8 mouse cellular contexts compared by ENCODE assay signal in the genomic region with DNA sequence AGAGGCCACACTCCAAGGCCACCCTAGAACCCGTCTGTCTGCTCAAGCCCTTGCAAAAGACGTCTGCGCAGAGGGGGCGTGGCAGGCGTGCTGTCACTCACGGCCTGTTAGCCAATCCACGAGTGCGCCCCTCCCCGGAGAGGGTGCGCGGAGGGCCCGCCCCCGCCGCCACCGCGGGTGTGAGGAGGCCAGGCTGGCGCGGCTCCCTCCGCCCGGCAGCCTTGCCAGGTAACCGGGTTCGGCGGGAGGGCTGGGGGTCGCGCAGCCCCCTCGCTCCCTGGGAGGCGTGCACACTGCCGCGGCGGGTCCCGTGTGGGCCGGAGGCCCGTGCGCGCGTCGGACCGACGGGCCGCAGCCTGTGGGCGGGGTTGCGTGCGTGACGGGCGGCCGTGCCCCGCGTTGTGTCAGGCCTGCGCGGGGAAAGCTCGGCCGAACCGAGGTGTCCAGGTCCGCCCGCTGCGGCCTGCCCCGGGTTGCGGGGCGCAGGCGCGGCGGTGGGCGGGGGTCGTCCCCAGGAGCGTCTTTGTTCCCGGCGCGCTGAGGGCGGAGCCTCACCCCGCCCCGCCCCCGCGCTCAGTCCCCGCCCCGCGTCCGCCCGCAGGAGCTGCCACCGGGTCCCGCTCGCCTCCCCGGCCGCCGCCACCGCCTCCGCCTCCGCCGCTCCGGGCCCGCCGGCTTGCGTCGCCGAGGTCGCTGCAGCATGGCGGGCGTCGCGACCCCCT. TPM values are rescaled to one million over a fixed set of nuclear protein-coding genes. Genes with fewer than 3 reads are reported as not detected.
A peak's percentile ranks its signal among the peaks of the same experiment; 100 is the strongest.
DNase-seq lines count a peak whose midpoint lies in the region; ATAC-seq and TF ChIP-seq lines count a peak whose summit lies in the region.

Plcg1 (plus strand) TSS at position 184 of the 722 bp plus-strand sequence.

- peaks cover 24% of the 10 kb centered on the region for H3K4me1 ChIP-seq in erythroblast, embryonic 14.5 days (ENCODE audit: control insufficient read depth)
- H3K4me1 ChIP-seq in heart, embryonic 12.5 days (replicated peaks), result peaks cover 50% of the 10 kb centered on the region
- H3K4me1 ChIP-seq in liver, embryonic 12.5 days, result peaks cover 35% of the 10 kb centered on the region
- peaks cover 26% of the 10 kb centered on the region for H3K4me1 ChIP-seq in stomach, embryonic 15.5 days

- H3K79me2 ChIP-seq in C2C12 (ENCODE audit: control insufficient read depth, insufficient read depth), result peaks cover 48% of the 10 kb centered on the region

- peaks cover 5% of the 10 kb centered on the region for H3K36me3 ChIP-seq in C2C12 (ENCODE audit: control insufficient read depth, insufficient read depth)
- H3K36me3 ChIP-seq in erythroblast, embryonic 14.5 days (ENCODE audit: control insufficient read depth), result peaks cover 4% of the 10 kb centered on the region
- H3K36me3 ChIP-seq in heart, embryonic 12.5 days, result peaks cover 15% of the 10 kb centered on the region
- no peaks in the 10 kb centered on the region for H3K36me3 ChIP-seq in liver, embryonic 12.5 days
- peaks cover 3% of the 10 kb centered on the region; the same call in 1 of the 2 replicates for H3K36me3 ChIP-seq in stomach, embryonic 15.5 days

- peak within 1 kb of the TSS; percentile 92 for H3K4me2 ChIP-seq in heart, embryonic 12.5 days
- peak within 1 kb of the TSS; percentile 98 for H3K4me2 ChIP-seq in liver, embryonic 12.5 days
- H3K4me2 ChIP-seq in stomach, embryonic 15.5 days, result peak within 1 kb of the TSS; percentile 76

- under 1% methylated on average over 83 of the region's 99 CpGs for WGBS in heart, embryonic 12.5 days
- under 1% methylated on average over 91 of the region's 99 CpGs for WGBS in liver, embryonic 12.5 days (ENCODE audit: insufficient replicate concordance)
- WGBS in stomach, embryonic 15.5 days, result under 1% methylated on average over 68 of the region's 99 CpGs

- ATAC-seq in heart, embryonic 12.5 days (ENCODE audit: insufficient number of reproducible peaks, low FRiP score), result peak; percentile 96
- ATAC-seq in liver, embryonic 12.5 days, result peak; percentile 94
- peak; percentile 93 for ATAC-seq in stomach, embryonic 15.5 days (ENCODE audit: insufficient read depth, low FRiP score, low read depth)

- H3ac ChIP-seq in C2C12 (ENCODE audit: control insufficient read depth, insufficient read length, low read depth), result peak within 1 kb of the TSS; percentile 92

- H3K9ac ChIP-seq in heart, embryonic 12.5 days, result peak within 1 kb of the TSS; percentile 89
- H3K9ac ChIP-seq in liver, embryonic 12.5 days, result peak within 1 kb of the TSS; percentile 83
- H3K9ac ChIP-seq in stomach, embryonic 15.5 days, result peak within 1 kb of the TSS; percentile 93

- TF ChIP-seq CTCF in C2C12 (IDR thresholded peaks at IDR 0.05; ENCODE audit: control insufficient read depth, insufficient read depth, insufficient read length), result no peak
- TF ChIP-seq CTCF in brain, embryonic 14.5 days (IDR thresholded peaks at IDR 0.05; ENCODE audit: borderline replicate concordance, extremely low read depth, insufficient read depth, insufficient read length), result no peak

- peak; percentile 98 for TF ChIP-seq POLR2A in brain, embryonic 14.5 days (IDR thresholded peaks at IDR 0.05; ENCODE audit: borderline replicate concordance, extremely low read depth, insufficient read depth, insufficient read length, poor library complexity, severe bottlenecking)

- DNase-seq in brain, embryonic 14.5 days (ENCODE audit: low read depth), result peak; percentile 98
- DNase-seq in kidney, postnatal 10 days, result peak; percentile 98
- peak; percentile 73 to 88 for DNase-seq in natural killer cell, adult 2 months (ENCODE audit: low spot score in 2 of 2)

- no peaks in the 10 kb centered on the region for H3K9me3 ChIP-seq in erythroblast, embryonic 14.5 days (ENCODE audit: control insufficient read depth, low read length)
- no peaks in the 10 kb centered on the region for H3K9me3 ChIP-seq in heart, embryonic 12.5 days (replicated peaks)
- no peaks in the 10 kb centered on the region for H3K9me3 ChIP-seq in liver, embryonic 12.5 days (replicated peaks)
- H3K9me3 ChIP-seq in stomach, embryonic 15.5 days, result no peaks in the 10 kb centered on the region

- H3K27me3 ChIP-seq in C2C12 (ENCODE audit: control insufficient read depth, insufficient read depth, insufficient read length), result no peaks in the 10 kb centered on the region
- peaks cover 53% of the 10 kb centered on the region for H3K27me3 ChIP-seq in erythroblast, embryonic 14.5 days (ENCODE audit: control insufficient read depth)
- no peaks in the 10 kb centered on the region for H3K27me3 ChIP-seq in heart, embryonic 12.5 days (replicated peaks)
- peaks cover 26% of the 10 kb centered on the region for H3K27me3 ChIP-seq in liver, embryonic 12.5 days (replicated peaks)
- no peaks in the 10 kb centered on the region for H3K27me3 ChIP-seq in stomach, embryonic 15.5 days (replicated peaks)

- peak within 1 kb of the TSS; percentile 61 for H3K4me3 ChIP-seq in C2C12 (ENCODE audit: insufficient read depth, poor library complexity, severe bottlenecking)
- peak within 1 kb of the TSS; percentile 77 for H3K4me3 ChIP-seq in erythroblast, embryonic 14.5 days (replicated peaks)
- peak within 1 kb of the TSS; percentile 69 for H3K4me3 ChIP-seq in heart, embryonic 12.5 days
- H3K4me3 ChIP-seq in liver, embryonic 12.5 days, result peak within 1 kb of the TSS; percentile 95
- H3K4me3 ChIP-seq in stomach, embryonic 15.5 days (replicated peaks), result peak within 1 kb of the TSS; percentile 89

- peaks cover 39% of the 10 kb centered on the region for H3K79me3 ChIP-seq in C2C12 (ENCODE audit: low read depth)

- H3K27ac ChIP-seq in heart, embryonic 12.5 days (ENCODE audit: poor library complexity, severe bottlenecking), result peak within 1 kb of the TSS; percentile 84
- H3K27ac ChIP-seq in liver, embryonic 12.5 days, result peak within 1 kb of the TSS; percentile 71
- peak within 1 kb of the TSS; percentile 91 for H3K27ac ChIP-seq in stomach, embryonic 15.5 days

TF ChIP-seq in C2C12, 6 proteins besides CTCF, POLR2A, EP300 and RAD21:
- TF ChIP-seq CEBPB (IDR thresholded peaks at IDR 0.05; ENCODE audit: low read depth) (no peak), MAX (IDR thresholded peaks at IDR 0.05) (no peak), FOSL1 (IDR thresholded peaks at IDR 0.05; ENCODE audit: insufficient read depth, low read length, poor library complexity, severe bottlenecking) (no peak), MYOD1 (IDR thresholded peaks at IDR 0.05; ENCODE audit: control insufficient read depth, insufficient read length, low read depth) (no peak), MYOG (IDR thresholded peaks at IDR 0.05; ENCODE audit: control insufficient read depth, extremely low read depth, insufficient read length) (no peak), USF1 (IDR thresholded peaks at IDR 0.05; ENCODE audit: low read depth) (no peak)

RNA-seq across cellular contexts. Expression of gene Plcg1, which starts in this region (rescaled TPM):
- polyA plus RNA-seq in C2C12 (2012; fragmentation: generic; extraction: Trizol), result 39.0 TPM
- polyA plus RNA-seq in brain, embryonic 14.5 days (2012; rRNA removed), result 158 and 159 TPM in 2 replicates
- 0.04 TPM in 2 replicates for polyA plus RNA-seq in erythroblast, embryonic 14.5 days (2012)
- polyA plus RNA-seq in heart, embryonic 12.5 days (2016; fragmentation: Nextera tagmentation; extraction: Ambion mirVana), result 47.4 TPM in 2 replicates
- 11.7 and 16.0 TPM in 2 replicates for polyA plus RNA-seq in liver, embryonic 12.5 days (2016; fragmentation: Nextera tagmentation; extraction: Ambion mirVana)
- polyA plus RNA-seq in stomach, embryonic 15.5 days (2015; fragmentation: Nextera tagmentation; extraction: Ambion mirVana), result 30.3 and 37.3 TPM in 2 replicates

Comparison
In these comparisons a context has a peak if more than half of its experiments do, and no peak if none do; other contexts are left out.
1. Peak in every context shown above with its lines: DNase-seq, ATAC-seq, H3K4me3 ChIP-seq and H3K27ac ChIP-seq.
2. RNA of gene Plcg1 (polyA plus RNA-seq): 158 to 159 TPM in brain, embryonic 14.5 days, 47.4 TPM in heart, embryonic 12.5 days, 39.0 TPM in C2C12 (single experiment), 30.3 to 37.3 TPM in stomach, embryonic 15.5 days and 11.7 to 16.0 TPM in liver, embryonic 12.5 days; 0.04 TPM in erythroblast, embryonic 14.5 days; every median in the first group is over 10 times any median in the second.